Mouse (Mus musculus): ENCODE data around the gene Fabp7. TPM values are rescaled to one million over a fixed set of nuclear protein-coding genes. Genes with fewer than 3 reads are reported as not detected.
A peak's percentile ranks its signal among the peaks of the same experiment; 100 is the strongest.

Fabp7 gene
- polyA plus RNA-seq, 1 experiment from 2014 or later, result 467 TPM

DNA sequence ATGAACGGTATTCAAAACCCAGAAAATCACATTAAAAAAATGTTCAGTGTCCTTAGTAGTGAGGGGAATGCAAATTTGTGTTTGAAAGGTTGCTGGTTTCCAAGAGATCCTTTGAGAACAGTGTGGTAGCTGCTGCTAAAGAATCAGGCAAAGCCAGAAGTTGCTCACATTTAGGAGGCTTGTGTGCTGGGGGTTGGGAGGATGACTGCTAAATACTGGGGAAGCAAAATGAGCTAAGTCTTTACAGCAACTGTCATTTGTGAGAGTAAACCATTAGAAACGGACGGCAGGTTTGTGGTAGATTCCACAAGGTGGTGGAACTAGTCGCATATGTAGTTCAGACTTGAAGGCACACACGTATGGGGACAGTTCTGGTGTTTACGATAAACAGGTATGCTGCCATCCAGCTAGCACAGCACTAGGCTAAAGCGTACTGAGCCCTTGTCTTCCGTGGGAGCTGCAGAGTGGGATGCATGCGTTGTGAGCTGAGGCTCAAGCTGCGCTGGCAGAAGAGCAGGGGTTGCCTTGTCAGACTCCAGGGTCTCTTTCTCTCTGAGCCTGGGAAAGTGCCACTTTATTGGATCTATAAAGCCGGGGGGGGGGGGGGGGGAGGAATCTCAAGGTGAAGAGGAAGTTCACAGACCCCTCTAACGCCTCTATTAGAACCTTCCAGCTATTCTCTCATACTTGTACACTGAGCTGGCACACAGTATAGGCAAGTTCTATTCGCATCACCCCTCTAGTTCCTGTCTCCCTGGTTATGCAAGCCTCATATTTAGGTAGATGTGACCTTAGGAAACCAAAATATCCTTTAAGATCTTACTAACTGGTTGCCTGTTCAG lies 1.2 kb upstream of the Fabp7 start:
- H3K4me3 ChIP-seq, result peak overlapping the region; percentile 61
- H3K27me3 ChIP-seq (ENCODE audit: low read depth, poor library complexity, severe bottlenecking), result no peaks in the 10 kb centered on the region
- H3K27ac ChIP-seq (replicated peaks), result peak overlapping the region; percentile 86
- H3K36me3 ChIP-seq, result peaks cover 16% of the 10 kb centered on the region
- 27% methylated on average over 13 of the region's 13 CpGs for WGBS
- no peaks in the 10 kb centered on the region; the same call in 1 of the 2 replicates for H3K9me3 ChIP-seq (replicated peaks)
- H3K4me1 ChIP-seq, result peaks cover 69% of the 10 kb centered on the region
- peak; percentile 37 for DNase-seq (ENCODE audit: low spot score)

DNA sequence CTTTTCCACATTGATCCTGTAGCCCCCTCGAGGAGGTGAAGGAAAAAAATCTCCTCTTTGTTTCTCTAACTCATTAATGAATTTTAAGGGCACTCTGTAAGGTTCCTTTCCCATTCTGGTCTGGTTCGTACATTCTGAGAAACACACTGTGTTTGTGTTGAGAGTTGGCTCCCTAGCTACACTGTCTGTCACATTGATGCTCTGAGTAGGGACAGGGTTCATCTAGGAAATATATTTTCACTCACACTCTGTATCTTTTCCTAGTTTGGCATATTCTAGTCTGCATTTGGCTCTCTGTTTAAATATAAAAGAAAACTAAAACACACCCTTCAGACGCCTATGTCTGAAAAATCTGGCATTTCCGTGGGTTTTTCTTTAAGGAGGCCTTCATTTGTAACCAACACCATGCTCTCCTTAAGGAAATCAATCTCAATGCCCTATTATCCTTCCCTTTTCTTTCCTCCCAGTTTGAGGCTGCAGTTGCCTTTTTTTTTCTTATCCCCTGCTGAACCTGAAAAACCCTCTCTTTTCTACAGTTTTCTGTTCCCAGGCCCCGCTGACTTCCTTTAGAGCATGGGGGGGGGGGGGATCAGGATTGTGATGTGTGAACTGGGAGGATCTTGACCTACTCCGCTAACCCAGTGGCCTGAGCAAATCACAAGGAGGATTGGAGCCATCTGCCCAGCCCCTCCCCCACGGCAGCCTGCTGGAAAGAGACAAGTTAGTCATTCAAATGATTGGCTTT lies 378 bp upstream of the Fabp7 start:
- Histone ChIP-seq H3K9me3 (replicated peaks) (no peaks in the 10 kb centered on the region; the same call in 1 of the 2 replicates), H3K4me1 (peaks cover 69% of the 10 kb centered on the region), H3K27me3 (ENCODE audit: low read depth, poor library complexity, severe bottlenecking) (no peaks in the 10 kb centered on the region), H3K4me3 (peak overlapping the region; percentile 61), H3K27ac (replicated peaks) (peak overlapping the region; percentile 86), H3K36me3 (peaks cover 24% of the 10 kb centered on the region)
- WGBS, result 4% methylated on average over 7 of the region's 7 CpGs
- peak; percentile 93 for DNase-seq (ENCODE audit: low spot score)

DNA sequence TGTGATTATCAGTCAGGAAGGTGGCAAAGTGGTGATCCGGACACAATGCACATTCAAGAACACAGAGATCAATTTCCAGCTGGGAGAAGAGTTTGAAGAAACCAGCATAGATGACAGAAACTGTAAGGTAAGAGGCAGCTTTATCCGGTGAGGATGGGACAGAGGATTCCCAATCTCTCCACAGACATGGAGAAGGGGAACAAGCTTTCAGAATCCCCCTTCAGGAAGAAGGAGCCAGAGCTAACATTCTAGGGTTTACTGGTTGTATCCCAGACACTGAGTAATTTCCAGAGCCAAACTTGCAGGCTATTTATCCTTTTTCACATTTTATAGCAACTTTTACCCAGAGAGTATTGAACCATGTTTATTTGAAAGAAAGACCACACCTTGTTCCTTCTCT lies 871 bp downstream of the Fabp7 start:
- Histone ChIP-seq H3K9me3 (replicated peaks) (no peaks in the 10 kb centered on the region; the same call in 1 of the 2 replicates), H3K4me1 (peaks cover 69% of the 10 kb centered on the region), H3K36me3 (peaks cover 37% of the 10 kb centered on the region), H3K27ac (replicated peaks) (peak overlapping the region; percentile 86), H3K4me3 (peak overlapping the region; percentile 61), H3K27me3 (ENCODE audit: low read depth, poor library complexity, severe bottlenecking) (no peaks in the 10 kb centered on the region)
- no peak for DNase-seq (ENCODE audit: low spot score)
- 47% methylated on average over 2 of the region's 2 CpGs for WGBS

DNA sequence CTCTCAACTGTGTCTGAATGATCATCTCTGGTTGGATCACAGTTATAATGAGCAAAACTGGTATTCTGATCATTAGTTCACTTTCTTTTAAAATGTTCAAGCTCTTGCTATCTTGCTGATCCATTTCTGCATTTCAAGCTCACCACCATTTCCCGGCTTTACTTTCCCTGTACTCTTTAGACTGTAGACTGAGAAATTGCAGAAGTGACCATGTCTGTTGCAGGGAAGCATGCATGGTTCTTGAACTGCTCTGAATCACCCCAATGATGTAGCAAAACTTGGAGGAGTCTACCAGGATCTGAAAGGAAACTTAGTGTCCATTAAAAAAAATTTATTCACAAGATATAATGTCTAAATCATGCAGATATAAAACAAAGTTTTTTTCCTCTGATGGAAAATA lies 8.3 kb downstream of the Fabp7 start:
- WGBS, result 89% methylated on average over 1 of the region's 1 CpGs
- Histone ChIP-seq H3K4me1 (peaks cover 23% of the 10 kb centered on the region), H3K4me3 (no peak overlapping the region), H3K9me3 (replicated peaks) (peaks cover 18% of the 10 kb centered on the region), H3K27ac (replicated peaks) (no peak overlapping the region), H3K27me3 (ENCODE audit: low read depth, poor library complexity, severe bottlenecking) (no peaks in the 10 kb centered on the region), H3K36me3 (peaks cover 57% of the 10 kb centered on the region)
- no peak for DNase-seq (ENCODE audit: low spot score)

DNA sequence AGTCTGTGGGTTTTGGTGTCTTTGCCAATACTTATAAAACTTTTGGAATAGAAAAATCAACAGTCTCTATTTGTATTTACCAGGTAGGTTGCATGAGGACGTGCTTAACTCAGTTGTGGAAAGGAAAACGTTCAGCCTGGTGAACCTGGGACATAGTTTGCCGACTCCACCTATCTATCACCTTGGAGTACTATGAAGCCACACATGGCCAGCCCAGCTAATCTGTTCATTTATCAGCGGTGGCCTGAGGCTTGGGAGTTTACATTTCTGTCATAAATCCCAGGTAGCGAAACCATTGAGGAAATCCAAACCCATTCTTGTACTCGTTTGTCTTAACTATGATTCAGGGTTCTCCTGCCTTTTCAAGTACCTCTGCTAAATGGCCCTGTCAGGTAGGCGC lies 9.3 kb downstream of the Fabp7 start, which contains the start of gene Smpdl3a:
Gene Smpdl3a (plus strand): TSS at position 318 of the 400 bp plus-strand sequence.
- Histone ChIP-seq H3K27me3 (ENCODE audit: low read depth, poor library complexity, severe bottlenecking) (no peaks in the 10 kb centered on the region), H3K4me1 (peaks cover 22% of the 10 kb centered on the region), H3K27ac (replicated peaks) (peak within 1 kb of the TSS; percentile 85), H3K9me3 (replicated peaks) (peaks cover 18% of the 10 kb centered on the region), H3K36me3 (peaks cover 47% of the 10 kb centered on the region), H3K4me3 (peak within 1 kb of the TSS; percentile 64)
- DNase-seq (ENCODE audit: low spot score), result no peak
- 79% methylated on average over 7 of the region's 7 CpGs for WGBS

DNA sequence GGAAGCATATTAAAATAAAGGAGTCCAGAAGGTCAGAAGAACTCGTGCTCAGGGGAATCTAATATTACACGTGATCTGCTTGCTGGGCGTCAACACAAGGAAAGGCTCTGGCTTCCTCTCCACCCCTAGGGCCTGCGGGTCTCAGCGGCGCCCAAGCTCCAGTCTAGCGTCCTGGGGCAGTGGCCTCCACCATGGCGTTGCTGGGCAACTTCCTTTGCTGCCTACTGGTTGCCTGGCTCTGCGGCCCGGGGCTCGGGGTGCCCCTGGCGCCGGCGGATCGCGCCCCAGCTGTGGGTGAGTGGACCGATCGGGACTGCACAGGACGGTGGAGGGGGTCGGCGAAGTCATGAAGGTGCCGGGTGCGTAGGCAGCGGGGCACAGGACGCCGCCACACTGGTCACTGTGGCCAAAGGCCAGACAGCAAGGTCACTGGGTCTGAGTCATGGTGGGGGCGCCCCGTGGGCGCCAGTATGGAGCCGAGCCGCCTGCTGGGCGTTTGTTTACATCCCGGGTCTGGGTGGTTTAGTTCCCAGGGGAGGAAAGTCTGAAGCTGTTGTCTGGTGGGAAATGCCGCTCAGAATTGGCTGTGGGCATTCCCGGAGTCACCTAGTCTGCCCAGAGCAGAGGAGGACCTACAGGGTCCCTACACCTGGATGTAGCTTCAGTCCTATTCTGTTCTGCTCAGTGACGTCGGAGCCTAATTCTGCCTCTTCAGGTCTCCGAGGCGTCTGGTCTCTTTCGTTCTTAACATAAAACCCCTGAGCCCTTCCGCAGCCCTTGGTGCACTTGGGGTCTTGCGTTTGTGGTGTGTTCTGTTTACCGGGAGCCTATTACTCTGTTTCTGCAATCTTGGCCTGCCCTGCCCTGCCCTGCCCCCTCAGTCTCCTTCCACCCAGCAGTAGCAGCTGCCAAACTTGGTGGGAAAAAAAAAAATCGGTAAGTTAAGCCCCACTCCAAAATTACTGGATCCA lies 10.1 kb downstream of the Fabp7 start:
- DNase-seq (ENCODE audit: low spot score), result peak; percentile 54
- Histone ChIP-seq H3K4me3 (peak overlapping the region; percentile 64), H3K27me3 (ENCODE audit: low read depth, poor library complexity, severe bottlenecking) (no peaks in the 10 kb centered on the region), H3K36me3 (peaks cover 39% of the 10 kb centered on the region), H3K4me1 (peaks cover 22% of the 10 kb centered on the region), H3K27ac (replicated peaks) (peak overlapping the region; percentile 85), H3K9me3 (replicated peaks) (peaks cover 18% of the 10 kb centered on the region)
- 2% methylated on average over 44 of the region's 44 CpGs for WGBS

DNA sequence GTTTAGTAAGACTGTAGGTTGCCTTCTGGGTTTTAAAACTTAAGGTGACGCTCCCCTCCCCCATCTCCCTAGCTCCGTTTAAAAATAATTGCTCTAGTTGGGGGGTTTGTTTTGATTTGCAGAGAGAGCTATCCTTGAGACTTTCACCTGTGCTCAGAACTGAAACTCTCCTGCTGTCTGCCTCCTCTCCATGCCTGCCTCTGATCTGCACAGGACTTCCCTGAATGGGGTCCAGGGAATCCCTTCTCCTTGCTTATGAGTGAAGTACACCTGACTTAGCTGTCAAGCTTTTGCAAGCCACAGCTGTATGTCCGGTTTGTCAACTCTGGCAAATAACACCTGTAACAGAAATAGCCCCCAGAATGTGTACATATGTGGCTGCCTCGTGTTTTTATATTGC lies 10.9 kb downstream of the Fabp7 start:
- no peak overlapping the region for H3K27ac ChIP-seq (replicated peaks)
- no peak for DNase-seq (ENCODE audit: low spot score)
- peaks cover 32% of the 10 kb centered on the region for H3K36me3 ChIP-seq
- no peaks in the 10 kb centered on the region for H3K27me3 ChIP-seq (ENCODE audit: low read depth, poor library complexity, severe bottlenecking)
- peak overlapping the region; percentile 64 for H3K4me3 ChIP-seq
- peaks cover 18% of the 10 kb centered on the region for H3K9me3 ChIP-seq (replicated peaks)
- 37% methylated on average over 4 of the region's 4 CpGs for WGBS
- H3K4me1 ChIP-seq, result peaks cover 22% of the 10 kb centered on the region

DNA sequence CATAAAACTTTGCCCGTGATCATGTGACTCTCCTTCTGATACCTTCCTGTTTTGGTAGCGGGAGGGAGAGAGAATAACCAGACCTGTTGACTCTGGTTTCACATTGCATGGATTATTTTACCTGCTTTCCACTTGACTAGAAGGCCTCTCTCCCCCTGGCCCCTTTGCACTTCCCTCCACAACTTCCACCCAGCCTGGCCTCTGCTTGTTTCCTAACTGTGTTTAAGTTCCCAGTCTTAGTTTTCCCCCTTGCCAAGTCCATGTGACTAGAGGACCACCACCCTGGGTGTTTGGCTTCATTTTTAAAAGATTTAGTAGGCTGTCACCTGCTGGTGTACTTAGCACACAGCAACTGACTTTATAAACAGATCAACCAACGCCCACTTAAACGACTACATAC lies 11.4 kb downstream of the Fabp7 start:
- Histone ChIP-seq H3K27me3 (ENCODE audit: low read depth, poor library complexity, severe bottlenecking) (no peaks in the 10 kb centered on the region), H3K27ac (replicated peaks) (no peak overlapping the region), H3K9me3 (replicated peaks) (peaks cover 18% of the 10 kb centered on the region), H3K4me1 (peaks cover 22% of the 10 kb centered on the region), H3K4me3 (no peak overlapping the region), H3K36me3 (peaks cover 26% of the 10 kb centered on the region)
- DNase-seq (ENCODE audit: low spot score), result no peak
- WGBS, result 65% methylated on average over 4 of the region's 4 CpGs

DNA sequence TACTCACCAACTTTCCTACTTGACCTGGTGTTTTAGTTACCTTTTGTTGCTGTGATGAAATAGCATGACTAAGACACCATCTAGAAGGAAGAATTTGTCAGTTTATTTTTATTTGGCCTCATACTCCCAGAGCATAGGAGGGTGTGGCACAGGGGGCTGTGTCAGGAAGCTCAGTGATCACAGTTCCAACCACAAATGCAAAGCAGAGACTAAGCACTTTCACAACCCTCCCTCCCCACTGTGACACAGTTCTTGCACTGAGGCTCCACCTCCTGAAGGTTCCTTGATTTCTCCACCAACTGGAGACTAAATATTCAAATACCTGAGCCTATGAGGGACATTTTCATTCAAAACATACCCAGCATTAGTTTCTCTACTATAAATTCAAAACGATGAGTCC lies 14.8 kb downstream of the Fabp7 start:
- Histone ChIP-seq H3K27ac (replicated peaks) (no peak overlapping the region), H3K27me3 (ENCODE audit: low read depth, poor library complexity, severe bottlenecking) (no peaks in the 10 kb centered on the region), H3K4me3 (no peak overlapping the region), H3K4me1 (peaks cover 17% of the 10 kb centered on the region), H3K36me3 (peaks cover 10% of the 10 kb centered on the region; the same call in 1 of the 2 replicates), H3K9me3 (replicated peaks) (no peaks in the 10 kb centered on the region)
- 92% methylated on average over 1 of the region's 1 CpGs for WGBS
- DNase-seq (ENCODE audit: low spot score), result no peak

DNA sequence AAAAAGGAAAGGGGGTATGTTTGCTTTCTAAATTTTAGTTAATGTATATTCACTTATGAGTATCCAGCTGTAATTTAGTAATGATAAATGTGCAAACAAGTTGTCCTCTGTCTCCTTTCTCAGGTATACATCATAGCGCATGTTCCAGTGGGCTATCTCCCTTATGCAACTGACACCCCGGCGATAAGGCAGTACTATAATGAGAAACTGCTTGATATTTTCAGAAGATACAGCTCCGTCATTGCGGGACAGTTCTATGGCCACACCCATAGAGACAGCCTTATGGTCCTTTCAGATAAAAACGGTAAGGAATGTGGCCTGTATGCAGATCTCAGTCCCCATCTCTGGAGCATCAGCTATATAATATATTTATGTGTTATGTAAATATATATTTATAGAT lies 23.1 kb downstream of the Fabp7 start:
- peaks cover 54% of the 10 kb centered on the region for H3K36me3 ChIP-seq

DNA sequence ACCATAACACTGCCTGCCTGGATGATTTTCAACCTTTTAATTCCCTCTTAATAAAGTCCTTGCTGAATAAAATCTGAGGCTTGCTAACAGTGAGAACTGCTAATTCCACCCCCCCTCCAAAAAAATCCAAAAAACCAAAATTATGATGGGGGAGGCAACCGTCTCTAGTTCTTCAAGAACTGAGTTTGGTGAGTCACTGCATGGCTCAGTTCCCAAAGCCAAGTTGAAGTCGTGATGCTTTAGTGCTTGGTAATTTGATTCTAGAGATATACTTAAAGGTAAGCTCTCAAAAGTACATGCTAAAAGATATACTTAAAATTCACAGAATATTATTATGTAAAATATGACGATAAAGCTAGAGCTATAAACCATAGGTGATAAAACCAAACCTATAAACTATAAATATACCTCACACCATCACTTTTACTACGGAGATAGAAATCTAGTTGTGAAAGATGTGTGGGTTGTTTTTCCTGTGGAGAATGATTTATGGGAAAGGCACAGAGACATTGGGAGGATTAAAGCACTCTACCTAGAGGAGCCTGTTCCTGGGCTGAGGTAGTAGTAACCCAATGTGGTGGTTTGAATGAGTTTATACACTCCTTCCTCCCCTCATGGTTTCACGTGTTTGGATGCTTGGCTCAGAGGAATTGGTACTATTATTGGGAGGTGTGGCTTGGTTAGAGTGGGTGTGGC lies 27.6 kb downstream of the Fabp7 start:
- H3K36me3 ChIP-seq, result peaks cover 38% of the 10 kb centered on the region
- DNase-seq (ENCODE audit: low spot score), result no peak
- WGBS, result 91% methylated on average over 5 of the region's 5 CpGs
- H3K27ac ChIP-seq (replicated peaks), result no peak overlapping the region
- peaks cover 19% of the 10 kb centered on the region for H3K4me1 ChIP-seq
- H3K4me3 ChIP-seq, result no peak overlapping the region
- H3K27me3 ChIP-seq (ENCODE audit: low read depth, poor library complexity, severe bottlenecking), result peaks cover 19% of the 10 kb centered on the region; the same call in 1 of the 2 replicates
- H3K9me3 ChIP-seq (replicated peaks), result no peaks in the 10 kb centered on the region

More for the DNA sequence above, 23.1 kb downstream of the Fabp7 start:
- H3K27ac ChIP-seq (replicated peaks), result no peak overlapping the region
- H3K27me3 ChIP-seq (ENCODE audit: low read depth, poor library complexity, severe bottlenecking), result no peaks in the 10 kb centered on the region
- 95% methylated on average over 6 of the region's 6 CpGs for WGBS
- H3K9me3 ChIP-seq (replicated peaks), result no peaks in the 10 kb centered on the region
- DNase-seq (ENCODE audit: low spot score), result no peak
- no peak overlapping the region for H3K4me3 ChIP-seq
- peaks cover 7% of the 10 kb centered on the region for H3K4me1 ChIP-seq
